Mouse (Mus musculus): ENCODE measurements around the gene Ankrd54.
A peak's percentile ranks its signal among the peaks of the same experiment; 100 is the strongest.
"Not testable (repeated sequence)": the region's sequence is repeated elsewhere in the genome, so short reads cannot be mapped to it uniquely, and the experiment has no call there.

Gene Ankrd54

DNA sequence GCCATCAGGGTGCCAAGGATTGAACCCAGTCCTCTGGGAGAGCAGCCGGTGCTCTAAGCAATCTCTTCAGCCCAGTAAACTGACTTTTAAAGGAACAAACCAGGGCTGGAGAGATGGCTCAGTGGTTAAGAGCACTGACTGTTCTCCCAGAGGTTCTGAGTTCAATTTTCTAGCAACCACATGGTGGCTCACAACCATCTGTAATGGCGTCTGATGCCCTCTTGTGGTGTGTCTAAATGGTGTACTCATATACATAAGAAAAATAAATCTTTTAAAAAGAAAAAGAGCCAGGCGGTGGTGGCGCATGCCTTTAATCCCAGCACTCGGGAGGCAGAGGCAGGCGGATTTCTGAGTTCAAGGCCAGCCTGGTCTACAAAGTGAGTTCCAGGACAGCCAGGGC is 54.9 kb downstream of the Ankrd54 start:
- not testable (repeated sequence) for DNase-seq

DNA sequence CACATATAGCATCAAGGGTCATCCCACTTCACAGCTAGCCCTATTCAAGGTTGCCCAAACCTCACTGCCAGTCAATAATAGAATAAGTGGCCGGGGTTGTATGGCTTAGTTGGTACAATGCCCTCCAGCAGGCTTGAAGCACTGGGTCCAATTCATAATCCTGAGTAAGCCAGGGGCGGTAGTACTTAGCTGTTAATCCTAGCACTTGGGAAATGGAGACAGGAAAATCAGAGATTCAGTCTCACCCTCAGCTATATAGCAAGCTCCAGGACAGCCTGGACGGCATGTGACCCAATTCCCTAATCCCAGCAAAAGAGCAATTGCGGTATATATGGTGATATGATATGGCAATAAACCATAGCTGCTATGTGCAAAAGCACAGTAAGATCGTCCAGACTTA is 55.6 kb downstream of the Ankrd54 start:
- peak; percentile 65 for DNase-seq

DNA sequence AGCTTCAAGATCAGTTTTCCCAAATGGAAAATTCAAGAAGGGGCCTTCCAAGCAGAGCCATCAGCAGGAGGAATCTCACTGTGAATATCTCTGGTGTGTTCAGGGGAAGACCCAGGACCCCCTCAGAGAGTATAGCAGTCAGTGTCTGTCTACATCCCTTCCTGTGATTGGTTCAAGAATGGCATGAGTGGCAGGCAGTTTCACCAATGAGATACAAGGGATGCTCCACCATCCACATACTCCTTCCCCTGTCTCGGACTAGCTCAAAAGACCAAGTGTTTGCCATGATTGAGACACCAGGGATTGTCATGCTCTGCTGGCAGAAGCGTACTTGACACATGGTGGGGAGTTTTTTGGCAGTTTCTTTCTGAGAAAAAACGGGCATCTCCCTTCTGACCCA is 56.1 kb downstream of the Ankrd54 start:
- DNase-seq: peak; percentile 78

DNA sequence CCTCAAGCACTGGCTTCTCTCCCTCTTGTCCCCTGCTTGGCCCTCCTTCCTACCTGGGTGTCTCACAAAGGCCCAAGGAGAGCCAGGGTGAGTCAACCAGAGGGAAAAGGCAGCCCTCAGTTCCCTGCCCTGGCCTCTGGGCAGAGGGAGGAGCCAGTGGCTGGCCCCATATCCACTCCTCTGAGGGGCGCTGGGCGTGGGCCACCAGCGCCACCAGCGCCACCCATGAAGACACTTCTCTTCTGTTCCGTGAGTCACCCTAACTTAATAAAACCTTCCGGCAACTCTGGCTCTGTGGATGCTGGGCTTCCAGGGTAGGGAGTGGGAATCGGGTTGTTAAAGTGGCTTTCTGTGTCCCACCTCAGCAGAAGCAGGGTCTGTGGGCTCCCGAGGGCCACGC is 57.1 kb downstream of the Ankrd54 start:
- no peak for DNase-seq
